Mouse (Mus musculus): Measurements from ENCODE around the gene Upk3bl.
"Not testable (repeated sequence)": the region's sequence is repeated elsewhere in the genome, so short reads cannot be mapped to it uniquely, and the experiment has no call there.

Gene Upk3bl

GRCm38 (mm10) chr5:136086290-136086689 lies 32.0 kb downstream of the Upk3bl start:
- DNase-seq (ENCODE audit: low read depth) = no peak

GRCm38 (mm10) chr5:136088821-136089575 lies 34.7 kb downstream of the Upk3bl start:
- DNase-seq (ENCODE audit: low read depth) = no peak

DNA sequence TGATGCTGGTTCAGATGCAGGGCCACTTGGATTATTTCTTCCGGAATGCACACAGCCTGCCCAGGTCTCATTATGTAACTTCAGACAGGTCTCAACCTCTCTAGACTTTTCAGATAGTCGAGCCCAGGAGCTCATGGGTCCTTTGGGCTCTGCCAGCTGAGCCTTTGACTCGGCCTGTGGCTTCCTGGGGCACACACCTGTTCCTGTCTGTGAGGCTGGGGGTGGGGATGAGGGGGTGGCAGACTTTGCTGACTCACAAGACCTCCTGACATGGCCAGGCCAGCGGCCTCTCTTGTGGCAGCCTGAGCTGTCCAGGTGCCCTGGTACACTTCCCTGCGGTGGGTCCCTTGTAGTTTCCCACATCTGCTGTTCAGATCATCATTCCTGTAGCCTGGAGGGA lies 37.6 kb downstream of the Upk3bl start:
- no peak for DNase-seq (ENCODE audit: low read depth)

DNA sequence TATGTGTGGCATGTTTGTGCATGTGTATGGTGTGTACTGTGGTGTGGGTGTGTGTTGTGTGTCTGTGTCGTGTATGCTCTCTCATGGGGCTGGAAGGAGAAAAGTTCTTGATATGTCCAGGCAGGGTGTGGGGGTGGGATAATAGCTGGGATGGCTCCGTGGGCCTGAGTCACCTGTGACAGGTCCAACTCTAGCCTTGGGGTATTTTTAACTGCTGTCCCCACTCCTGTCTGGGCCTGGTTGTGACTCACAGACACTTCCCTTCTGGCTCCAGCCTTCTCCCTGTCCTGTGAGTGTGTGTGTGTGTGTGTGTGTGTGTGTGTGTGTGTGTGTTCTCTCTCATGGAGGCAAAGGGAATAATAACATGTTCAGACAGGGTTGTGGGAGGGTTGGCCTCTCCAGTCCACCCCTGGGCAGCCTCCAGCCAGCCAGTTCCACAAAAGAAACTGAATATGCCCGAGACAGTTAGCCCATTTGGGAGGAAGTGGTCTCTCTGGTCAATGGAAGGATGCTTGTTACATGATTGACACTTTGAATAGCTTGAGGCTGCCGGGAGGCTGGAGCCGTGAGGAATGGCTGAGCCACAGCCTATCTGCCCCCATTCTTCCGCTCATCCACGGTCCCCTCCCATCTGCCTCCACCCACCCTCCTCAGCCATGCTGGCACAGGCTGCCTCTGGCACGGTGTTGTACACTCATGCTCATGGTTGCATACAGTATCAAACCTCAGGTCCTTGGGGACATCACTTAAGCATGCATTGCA lies 40.1 kb downstream of the Upk3bl start:
- DNase-seq (ENCODE audit: low read depth) = no peak

DNA sequence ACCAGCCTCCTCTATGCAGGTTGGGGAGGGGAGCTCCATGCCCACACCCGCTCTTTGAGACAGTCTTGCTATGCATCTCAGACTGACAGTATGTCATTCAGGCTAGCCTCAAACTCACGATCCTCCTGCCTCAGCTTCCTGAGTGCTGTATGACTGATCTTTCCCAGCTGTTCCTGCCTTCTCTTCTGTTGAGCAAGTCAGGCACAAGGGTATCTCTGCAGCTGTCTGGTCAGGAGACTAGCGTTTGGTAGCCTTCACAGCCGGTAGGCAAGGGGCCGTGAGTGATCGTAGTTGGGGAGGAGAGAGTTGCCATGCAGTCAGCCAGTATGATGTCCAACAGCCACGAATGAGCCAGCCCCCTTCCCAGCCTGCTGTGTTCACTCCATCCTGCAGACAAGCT lies 40.8 kb downstream of the Upk3bl start:
- no peak for DNase-seq (ENCODE audit: low read depth)

DNA sequence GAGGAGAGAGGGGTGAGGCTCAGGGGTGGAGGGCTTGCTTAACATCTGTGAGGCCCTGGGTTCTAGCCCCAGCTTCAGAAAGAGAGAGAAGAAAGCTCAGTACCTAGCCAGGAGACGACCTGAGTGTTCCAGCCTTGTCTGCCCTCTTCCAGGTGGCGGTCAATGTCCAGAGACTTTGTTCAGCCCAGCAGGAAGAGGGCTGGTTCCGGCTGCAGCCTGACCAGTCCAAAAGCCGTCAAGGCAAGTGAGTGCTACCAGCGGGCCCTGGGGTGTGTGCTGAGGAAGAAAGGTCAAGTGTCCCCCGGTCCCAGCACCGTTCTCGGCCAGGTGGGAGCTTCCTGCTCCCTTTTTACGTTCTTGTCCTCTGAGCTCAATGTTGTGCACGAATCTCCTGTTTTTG lies 44.2 kb downstream of the Upk3bl start:
- DNase-seq (ENCODE audit: low read depth) = no peak

DNA sequence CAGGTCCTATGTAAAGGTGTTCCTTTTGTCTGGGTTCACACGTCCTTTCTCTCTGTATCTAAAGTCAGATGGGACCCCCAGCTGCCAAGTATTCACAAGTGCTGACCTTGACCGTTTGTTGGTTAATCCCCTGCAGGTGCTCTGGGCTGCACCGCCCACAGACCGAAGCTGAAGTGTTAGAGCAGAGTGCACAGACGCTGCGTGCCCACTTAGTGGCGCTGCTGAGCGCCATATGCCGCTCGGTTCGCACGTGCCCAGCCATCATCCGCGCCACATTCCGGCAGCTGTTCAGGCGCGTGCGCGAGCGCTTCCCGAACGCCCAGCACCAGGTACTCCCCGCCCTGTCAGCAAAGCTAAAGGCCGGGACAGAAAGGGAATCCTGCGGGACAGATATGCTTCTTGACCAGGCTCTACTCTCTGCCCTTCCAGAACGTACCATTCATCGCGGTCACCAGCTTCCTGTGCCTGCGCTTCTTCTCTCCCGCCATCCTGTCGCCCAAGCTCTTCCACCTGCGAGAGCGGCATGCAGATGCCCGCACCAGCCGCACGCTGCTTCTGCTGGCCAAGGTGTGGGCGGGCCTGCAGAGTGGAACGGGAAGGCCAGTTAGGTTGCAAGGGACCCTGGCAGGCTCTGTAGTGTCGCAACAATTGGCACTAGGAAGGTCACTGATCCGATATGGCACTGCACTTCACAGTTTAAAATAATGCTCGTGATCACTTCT lies 48.0 kb downstream of the Upk3bl start:
- peak; percentile 61 for DNase-seq (ENCODE audit: low read depth)

DNA sequence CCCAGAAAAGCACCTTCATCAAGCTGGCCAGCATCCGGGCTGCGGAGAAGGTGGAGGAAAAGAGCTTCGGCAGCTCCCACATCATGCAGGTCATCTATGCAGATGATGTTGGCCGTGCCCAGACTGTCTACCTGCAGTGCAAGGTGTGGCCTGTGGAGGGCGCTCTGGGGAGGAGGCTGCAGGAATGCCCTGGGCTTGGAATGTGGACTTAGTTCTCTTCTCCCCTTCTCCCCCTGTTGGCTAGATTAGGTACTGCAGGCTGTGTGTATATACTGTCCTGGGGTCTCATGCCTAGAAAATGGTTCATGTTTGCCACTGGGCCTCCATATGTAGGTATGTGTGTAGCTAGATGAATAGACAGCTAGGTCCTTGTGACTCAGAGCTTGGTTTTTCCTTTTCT lies 50.2 kb downstream of the Upk3bl start:
- peak; percentile 34 for DNase-seq (ENCODE audit: low read depth)

GRCm38 (mm10) chr5:136108486-136108885 lies 54.2 kb downstream of the Upk3bl start:
- no peak for DNase-seq (ENCODE audit: low read depth)

DNA sequence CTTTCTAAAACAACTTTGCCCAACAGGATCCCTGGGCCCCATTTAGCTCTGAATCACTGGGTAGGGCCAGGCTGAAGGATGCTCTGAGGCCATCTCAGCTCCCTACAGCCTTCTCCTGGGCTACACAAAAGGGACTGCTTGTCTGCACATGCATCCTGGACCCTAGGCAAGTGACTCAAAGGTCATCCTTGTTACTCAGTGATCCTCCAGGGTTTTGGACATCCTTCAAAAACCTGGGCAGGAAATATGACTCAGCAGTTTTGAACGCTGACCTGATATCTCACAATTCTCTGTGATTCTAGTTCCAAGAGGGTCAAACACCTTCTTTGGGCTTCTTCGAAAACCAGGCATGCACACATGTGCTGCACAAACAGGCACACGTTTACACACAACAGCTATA lies 54.8 kb downstream of the Upk3bl start:
- DNase-seq (ENCODE audit: low read depth) = no peak

- DNase-seq (ENCODE audit: low read depth) = not testable (repeated sequence)
Observed at GRCm38 (mm10) chr5:136113546-136113945, 59.3 kb downstream of the Upk3bl start.
